ENCODE assay signal across 18 mouse cellular contexts in the genomic region with DNA sequence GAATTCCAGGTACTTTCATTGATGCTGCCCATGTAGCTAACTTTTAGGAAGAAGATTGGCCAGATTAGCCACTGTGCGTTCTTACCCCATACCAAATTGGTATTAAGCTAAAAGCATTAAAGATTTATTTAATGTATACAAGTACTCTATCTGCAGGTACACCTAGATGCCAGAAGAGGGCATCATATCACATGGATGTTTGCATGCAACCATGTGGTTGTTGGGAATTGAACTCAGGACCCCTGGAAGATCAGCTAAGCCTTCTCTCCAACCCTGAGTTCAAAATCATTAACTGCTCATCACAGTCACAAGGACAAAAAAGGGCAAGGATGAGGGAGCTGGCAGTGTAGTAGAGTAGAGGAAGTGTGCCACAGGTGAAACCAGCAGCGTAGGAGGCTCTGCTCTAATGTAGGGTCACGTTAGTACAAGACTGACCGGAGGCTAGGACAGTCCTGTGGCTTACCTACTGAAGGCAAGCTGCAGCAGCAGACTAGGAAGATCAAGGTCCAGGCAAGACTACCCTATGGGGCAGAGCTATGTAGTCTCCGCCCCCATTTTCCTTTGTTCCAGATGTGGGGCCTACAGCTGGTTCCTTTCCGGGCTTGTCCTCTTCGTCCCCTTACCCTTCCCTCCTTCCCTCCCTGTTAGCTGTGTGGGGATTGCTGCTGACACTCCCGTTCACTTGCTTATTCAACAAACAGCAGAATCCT. TPM values are rescaled to one million over a fixed set of nuclear protein-coding genes. Genes with fewer than 3 reads are reported as not detected.
A peak's percentile ranks its signal among the peaks of the same experiment; 100 is the strongest.
DNase-seq lines count a peak whose midpoint lies in the region; ATAC-seq and TF ChIP-seq lines count a peak whose summit lies in the region.
"Had no signal": no experiment of that assay in that cellular context is flagged by ENCODE, and none has a peak within 500 bp of the region (broad histone marks: within the 10 kb centered on the region; RNA-seq: fewer than 3 reads in every experiment).

No protein-coding gene starts in this region.

- no peak overlapping the region for H3K27ac ChIP-seq in hindbrain, postnatal 0 days
- H3K27ac ChIP-seq in hindbrain, embryonic 11.5 days (ENCODE audit: low read depth, low read length): no peak overlapping the region
- H3K27ac ChIP-seq in midbrain, postnatal 0 days (ENCODE audit: low read depth, low read length): no peak overlapping the region
- H3K27ac ChIP-seq in midbrain, embryonic 10.5 days (replicated peaks): no peak overlapping the region
- H3K27ac ChIP-seq in kidney, embryonic 14.5 days (ENCODE audit: low read depth, low read length): no peak overlapping the region
- H3K27ac ChIP-seq: forebrain, embryonic 10.5 days; heart, embryonic 15.5 days; hindbrain, embryonic 12.5 days; lung, embryonic 15.5 days; neural tube, embryonic 12.5 days had no signal

- no peak for ATAC-seq in hindbrain, postnatal 0 days
- no peak for ATAC-seq in hindbrain, embryonic 11.5 days (ENCODE audit: low FRiP score)
- no peak for ATAC-seq in midbrain, postnatal 0 days (ENCODE audit: low FRiP score)
- no peak for ATAC-seq in kidney, embryonic 14.5 days (ENCODE audit: low FRiP score, low TSS enrichment)
- ATAC-seq: CD4-positive, CD25-positive, alpha-beta regulatory T cell, adult 4 months had no signal

- TF ChIP-seq POLR2A in brain, embryonic 14.5 days (IDR thresholded peaks at IDR 0.05; ENCODE audit: borderline replicate concordance, extremely low read depth, insufficient read depth, insufficient read length, poor library complexity, severe bottlenecking): no peak

- no peak overlapping the region for H3K4me2 ChIP-seq in hindbrain, postnatal 0 days (ENCODE audit: low read depth, low read length)
- H3K4me2 ChIP-seq in hindbrain, embryonic 11.5 days (replicated peaks; ENCODE audit: low read depth, low read length): no peak overlapping the region
- H3K4me2 ChIP-seq in midbrain, postnatal 0 days (ENCODE audit: low read depth, low read length, poor library complexity, severe bottlenecking): no peak overlapping the region
- no peak overlapping the region for H3K4me2 ChIP-seq in kidney, embryonic 14.5 days (replicated peaks; ENCODE audit: low read depth, low read length)
- H3K4me2 ChIP-seq: heart, embryonic 15.5 days; hindbrain, embryonic 12.5 days; lung, embryonic 15.5 days; neural tube, embryonic 12.5 days had no signal

- 92% methylated on average over 8 of the region's 8 CpGs for WGBS in hindbrain, postnatal 0 days
- WGBS in hindbrain, embryonic 11.5 days: 94% methylated on average over 8 of the region's 8 CpGs
- 90% methylated on average over 8 of the region's 8 CpGs for WGBS in midbrain, postnatal 0 days
- 91% methylated on average over 8 of the region's 8 CpGs for WGBS in midbrain, embryonic 10.5 days
- WGBS in kidney, embryonic 14.5 days: 84% methylated on average over 8 of the region's 8 CpGs

- peaks cover 47% of the 10 kb centered on the region for H3K36me3 ChIP-seq in hindbrain, postnatal 0 days (ENCODE audit: insufficient read depth, low read length)
- H3K36me3 ChIP-seq in hindbrain, embryonic 11.5 days (ENCODE audit: control insufficient read depth, insufficient read depth, low read length): peaks cover 20% of the 10 kb centered on the region; the same call in 1 of the 2 replicates
- peaks cover 56% of the 10 kb centered on the region for H3K36me3 ChIP-seq in midbrain, postnatal 0 days (ENCODE audit: insufficient read depth, low read length)
- H3K36me3 ChIP-seq in midbrain, embryonic 10.5 days: peaks cover 99% of the 10 kb centered on the region
- H3K36me3 ChIP-seq in kidney, embryonic 14.5 days (ENCODE audit: control insufficient read depth, insufficient read depth, low read length): peaks cover 88% of the 10 kb centered on the region

- H3K27me3 ChIP-seq in hindbrain, postnatal 0 days (ENCODE audit: insufficient read depth, low read length): no peaks in the 10 kb centered on the region
- H3K27me3 ChIP-seq in hindbrain, embryonic 11.5 days (ENCODE audit: control insufficient read depth, insufficient read depth, low read length): no peaks in the 10 kb centered on the region
- H3K27me3 ChIP-seq in midbrain, postnatal 0 days (ENCODE audit: insufficient read depth, low read length): no peaks in the 10 kb centered on the region
- no peaks in the 10 kb centered on the region for H3K27me3 ChIP-seq in midbrain, embryonic 10.5 days (ENCODE audit: low read depth, poor library complexity, severe bottlenecking)
- H3K27me3 ChIP-seq in kidney, embryonic 14.5 days (ENCODE audit: control insufficient read depth, insufficient read depth, low read length): no peaks in the 10 kb centered on the region
- H3K27me3 ChIP-seq: heart, embryonic 15.5 days; hindbrain, embryonic 12.5 days; lung, embryonic 15.5 days; neural tube, embryonic 12.5 days had no signal

- no peak overlapping the region for H3K9ac ChIP-seq in hindbrain, postnatal 0 days (replicated peaks; ENCODE audit: low read length)
- H3K9ac ChIP-seq in hindbrain, embryonic 11.5 days (ENCODE audit: low read depth, low read length): no peak overlapping the region
- no peak overlapping the region for H3K9ac ChIP-seq in midbrain, postnatal 0 days (replicated peaks; ENCODE audit: low read length, poor library complexity, severe bottlenecking)
- H3K9ac ChIP-seq in kidney, embryonic 14.5 days (ENCODE audit: low read depth, low read length): no peak overlapping the region
- H3K9ac ChIP-seq: heart, embryonic 15.5 days; hindbrain, embryonic 12.5 days; lung, embryonic 15.5 days; neural tube, embryonic 12.5 days had no signal

- 0 out of 2 replicates have a peak, but pooled peaks have one; percentile 43 for TF ChIP-seq CTCF in hindbrain, postnatal 0 days (IDR thresholded peaks at IDR 0.05; ENCODE audit: low read depth)
- peak; percentile 56 for TF ChIP-seq CTCF in midbrain, postnatal 0 days (IDR thresholded peaks at IDR 0.05)
- peak; percentile 17; the same call in 1 of the 2 replicates for TF ChIP-seq CTCF in brain, embryonic 14.5 days (IDR thresholded peaks at IDR 0.05; ENCODE audit: borderline replicate concordance, extremely low read depth, insufficient read depth, insufficient read length)

- DNase-seq in hindbrain, postnatal 0 days (ENCODE audit: low spot score): no peak
- no peak for DNase-seq in hindbrain, embryonic 11.5 days (ENCODE audit: low spot score)
- no peak for DNase-seq in midbrain, postnatal 0 days (ENCODE audit: low spot score)
- no peak for DNase-seq in midbrain, embryonic 10.5 days (ENCODE audit: low spot score)
- DNase-seq in brain, embryonic 14.5 days (ENCODE audit: low read depth): no peak
- no peak for DNase-seq in neural tube, embryonic 10.5 days (ENCODE audit: extremely low spot score, low spot score)
- DNase-seq: cerebellum, adult 9-11 months; kidney, postnatal 14 days; right cerebral cortex, postnatal 25 days; thymus, postnatal 14 days had no signal

- no peaks in the 10 kb centered on the region for H3K9me3 ChIP-seq in hindbrain, postnatal 0 days (ENCODE audit: low read length)
- no peaks in the 10 kb centered on the region for H3K9me3 ChIP-seq in hindbrain, embryonic 11.5 days (ENCODE audit: control insufficient read depth, low read length)
- H3K9me3 ChIP-seq in midbrain, postnatal 0 days (ENCODE audit: low read length): no peaks in the 10 kb centered on the region
- H3K9me3 ChIP-seq in midbrain, embryonic 10.5 days (replicated peaks): no peaks in the 10 kb centered on the region
- H3K9me3 ChIP-seq in kidney, embryonic 14.5 days (ENCODE audit: control insufficient read depth, low read length): no peaks in the 10 kb centered on the region
- H3K9me3 ChIP-seq: forebrain, embryonic 10.5 days; heart, embryonic 15.5 days; hindbrain, embryonic 12.5 days; lung, embryonic 15.5 days; neural tube, embryonic 12.5 days had no signal

- no peak overlapping the region for H3K4me3 ChIP-seq in hindbrain, postnatal 0 days (ENCODE audit: low read length)
- H3K4me3 ChIP-seq in hindbrain, embryonic 11.5 days (ENCODE audit: low read depth, low read length): no peak overlapping the region
- H3K4me3 ChIP-seq in midbrain, postnatal 0 days (ENCODE audit: low read depth, low read length): no peak overlapping the region
- H3K4me3 ChIP-seq in midbrain, embryonic 10.5 days: no peak overlapping the region
- H3K4me3 ChIP-seq in kidney, embryonic 14.5 days (ENCODE audit: low read length): no peak overlapping the region
- H3K4me3 ChIP-seq: forebrain, embryonic 10.5 days; heart, embryonic 15.5 days; hindbrain, embryonic 12.5 days; lung, embryonic 15.5 days; neural tube, embryonic 12.5 days had no signal

- no peaks in the 10 kb centered on the region for H3K4me1 ChIP-seq in hindbrain, postnatal 0 days (ENCODE audit: insufficient read depth, low read length)
- H3K4me1 ChIP-seq in hindbrain, embryonic 11.5 days (replicated peaks; ENCODE audit: control insufficient read depth, insufficient read depth, low read length): no peaks in the 10 kb centered on the region
- H3K4me1 ChIP-seq in midbrain, postnatal 0 days (ENCODE audit: insufficient read depth, low read length): no peaks in the 10 kb centered on the region
- H3K4me1 ChIP-seq in midbrain, embryonic 10.5 days: no peaks in the 10 kb centered on the region
- no peaks in the 10 kb centered on the region for H3K4me1 ChIP-seq in kidney, embryonic 14.5 days (ENCODE audit: control insufficient read depth, insufficient read depth, low read length)
- H3K4me1 ChIP-seq: forebrain, embryonic 10.5 days; heart, embryonic 15.5 days; hindbrain, embryonic 12.5 days; lung, embryonic 15.5 days; neural tube, embryonic 12.5 days had no signal

RNA-seq across cellular contexts. Expression of gene Cfap61, which starts 13.5 kb away (rescaled TPM):
- 2.6 and 4.1 TPM in 2 replicates for total RNA-seq in hindbrain, postnatal 0 days (2014; rRNA removed)
- polyA plus RNA-seq in hindbrain, postnatal 0 days (2015; fragmentation: Nextera tagmentation; extraction: Ambion mirVana): 3.7 and 5.4 TPM in 2 replicates
- 1.7 and 2.4 TPM in 2 replicates for polyA plus RNA-seq in hindbrain, embryonic 11.5 days (2014; fragmentation: Nextera tagmentation; extraction: Ambion mirVana)
- total RNA-seq in midbrain, postnatal 0 days (2014; rRNA removed): 2.5 and 4.9 TPM in 2 replicates
- polyA plus RNA-seq in midbrain, postnatal 0 days (2015; fragmentation: Nextera tagmentation; extraction: Ambion mirVana): 2.7 and 3.7 TPM in 2 replicates
- polyA plus RNA-seq in midbrain, embryonic 10.5 days (2016; fragmentation: Nextera tagmentation; extraction: Ambion mirVana): 0.75 and 0.78 TPM in 2 replicates
- 2.1 and 2.9 TPM in 2 replicates for polyA plus RNA-seq in brain, embryonic 14.5 days (2012; rRNA removed)
- 0.49 and 0.73 TPM in 2 replicates for polyA plus RNA-seq in kidney, embryonic 14.5 days (2014; fragmentation: Nextera tagmentation; extraction: Ambion mirVana)
- total RNA-seq: gastrocnemius, postnatal 4 days had no signal
- polyA plus RNA-seq: CD4-positive, CD25-positive, alpha-beta regulatory T cell, adult 4 months had no signal

RNA-seq across cellular contexts. Expression of gene Crnkl1, which starts 13.7 kb away (rescaled TPM):
- 12.3 and 14.6 TPM in 2 replicates for total RNA-seq in hindbrain, postnatal 0 days (2014; rRNA removed)
- 15.1 and 19.6 TPM in 2 replicates for polyA plus RNA-seq in hindbrain, postnatal 0 days (2015; fragmentation: Nextera tagmentation; extraction: Ambion mirVana)
- 42.3 and 43.9 TPM in 2 replicates for polyA plus RNA-seq in hindbrain, embryonic 11.5 days (2014; fragmentation: Nextera tagmentation; extraction: Ambion mirVana)
- 13.7 and 16.2 TPM in 2 replicates for total RNA-seq in midbrain, postnatal 0 days (2014; rRNA removed)
- polyA plus RNA-seq in midbrain, postnatal 0 days (2015; fragmentation: Nextera tagmentation; extraction: Ambion mirVana): 13.2 and 15.5 TPM in 2 replicates
- polyA plus RNA-seq in midbrain, embryonic 10.5 days (2016; fragmentation: Nextera tagmentation; extraction: Ambion mirVana): 34.7 and 38.7 TPM in 2 replicates
- 17.3 and 17.7 TPM in 2 replicates for polyA plus RNA-seq in brain, embryonic 14.5 days (2012; rRNA removed)
- 28.7 and 31.9 TPM in 2 replicates for polyA plus RNA-seq in kidney, embryonic 14.5 days (2014; fragmentation: Nextera tagmentation; extraction: Ambion mirVana)

RNA-seq across cellular contexts. Expression of gene Naa20, which starts 19.2 kb away (rescaled TPM):
- total RNA-seq in hindbrain, postnatal 0 days (2014; rRNA removed): 104 and 105 TPM in 2 replicates
- 166 and 168 TPM in 2 replicates for polyA plus RNA-seq in hindbrain, postnatal 0 days (2015; fragmentation: Nextera tagmentation; extraction: Ambion mirVana)
- polyA plus RNA-seq in hindbrain, embryonic 11.5 days (2014; fragmentation: Nextera tagmentation; extraction: Ambion mirVana): 139 and 146 TPM in 2 replicates
- 106 and 129 TPM in 2 replicates for total RNA-seq in midbrain, postnatal 0 days (2014; rRNA removed)
- polyA plus RNA-seq in midbrain, postnatal 0 days (2015; fragmentation: Nextera tagmentation; extraction: Ambion mirVana): 153 and 160 TPM in 2 replicates
- polyA plus RNA-seq in midbrain, embryonic 10.5 days (2016; fragmentation: Nextera tagmentation; extraction: Ambion mirVana): 150 and 151 TPM in 2 replicates
- 62.6 and 76.0 TPM in 2 replicates for polyA plus RNA-seq in brain, embryonic 14.5 days (2012; rRNA removed)
- 205 and 206 TPM in 2 replicates for polyA plus RNA-seq in kidney, embryonic 14.5 days (2014; fragmentation: Nextera tagmentation; extraction: Ambion mirVana)
